Mouse (Mus musculus) liver, postnatal 0 days (tissue): ENCODE measurements around the gene Dnal1. TPM values are rescaled to one million over a fixed set of nuclear protein-coding genes. Genes with fewer than 3 reads are reported as not detected.
A peak's percentile ranks its signal among the peaks of the same experiment; 100 is the strongest.

Source experiments
- ATAC-seq: fragments of 200-750 bp; cut with Nextera tagmentation; 2 replicates; pipeline ENCODE4 v1.8.0; 2017; ENCODE audit warnings: mild to moderate bottlenecking, moderate library complexity
- DNase-seq: peaks from one replicate; pipeline ENCODE4 v3.0.0-alpha.2; 2016
- H3K27ac ChIP-seq: fragments of 300-500 bp; sonication (generic); 2 replicates; pipeline ENCODE4 v1.5.1; 2014; ENCODE audit warnings: antibody characterized with exemption, moderate library complexity, mild to moderate bottlenecking, low read depth
- H3K27me3 ChIP-seq: fragments of 300-500 bp; sonication (generic); 2 replicates; pipeline ENCODE4 v1.6.1; 2014; ENCODE audit warnings: low read length, control low read depth, mixed read lengths; ENCODE audit not compliant: insufficient read depth
- H3K36me3 ChIP-seq: fragments of 300-500 bp; sonication (generic); replicated peaks from 2 replicates; pipeline ENCODE4 v1.6.1; 2014; ENCODE audit warnings: mild to moderate bottlenecking, control low read depth, low read length, moderate library complexity, mixed read lengths; ENCODE audit not compliant: insufficient read depth
- H3K4me1 ChIP-seq: fragments of 300-500 bp; sonication (generic); 2 replicates; pipeline ENCODE4 v1.6.1; 2014; ENCODE audit warnings: antibody characterized with exemption, mild to moderate bottlenecking, control low read depth; ENCODE audit not compliant: insufficient read depth
- H3K4me2 ChIP-seq: fragments of 300-500 bp; sonication (generic); 2 replicates; pipeline ENCODE4 v1.6.1; 2014; ENCODE audit warnings: low read depth, mild to moderate bottlenecking, low read length, moderate library complexity, mixed read lengths
- H3K4me3 ChIP-seq: fragments of 300-500 bp; sonication (generic); 2 replicates; pipeline ENCODE4 v1.5.1; 2014; ENCODE audit warnings: low read depth, low read length
- H3K9ac ChIP-seq: fragments of 300-500 bp; sonication (generic); replicated peaks from 2 replicates; pipeline ENCODE4 v1.6.1; 2014; ENCODE audit warnings: mild to moderate bottlenecking, moderate library complexity
- H3K9me3 ChIP-seq: fragments of 300-500 bp; sonication (generic); 2 replicates; pipeline ENCODE4 v1.6.1; 2016; ENCODE audit warnings: mild to moderate bottlenecking, control low read depth, low read length, mixed read lengths
- CTCF ChIP-seq: sonication (generic); IDR thresholded peaks from 2 replicates; pipeline ENCODE4 v1.5.1; 2016; ENCODE audit warnings: antibody characterized with exemption, low read depth
- EP300 ChIP-seq: IDR thresholded peaks from 2 replicates; pipeline ENCODE4 v1.6.1; 2016; ENCODE audit warnings: antibody characterized with exemption, low read depth, mild to moderate bottlenecking
- WGBS: fragments of 180-500 bp; shearing (Covaris S2); extraction: QIAGEN DNeasy Blood & Tissue Kit; methylation state at CpG from one replicate; pipeline ENCODE4 v1.1.7; 2014; ENCODE audit not compliant: insufficient replicate concordance; 5-methylcytosine and 5-hydroxymethylcytosine counted together
- polyA plus RNA-seq: library from polyadenylated mRNA; unstranded; fragments of >200 nt; fragmentation: Nextera tagmentation; extraction: Ambion mirVana; gene quantifications from 2 replicates; pipeline ENCODE4 v1.2.1, GENCODE M21; 2015

Dnal1 gene
- polyA plus RNA-seq, 1 experiment from 2014 or later = 0.13 TPM

DNA sequence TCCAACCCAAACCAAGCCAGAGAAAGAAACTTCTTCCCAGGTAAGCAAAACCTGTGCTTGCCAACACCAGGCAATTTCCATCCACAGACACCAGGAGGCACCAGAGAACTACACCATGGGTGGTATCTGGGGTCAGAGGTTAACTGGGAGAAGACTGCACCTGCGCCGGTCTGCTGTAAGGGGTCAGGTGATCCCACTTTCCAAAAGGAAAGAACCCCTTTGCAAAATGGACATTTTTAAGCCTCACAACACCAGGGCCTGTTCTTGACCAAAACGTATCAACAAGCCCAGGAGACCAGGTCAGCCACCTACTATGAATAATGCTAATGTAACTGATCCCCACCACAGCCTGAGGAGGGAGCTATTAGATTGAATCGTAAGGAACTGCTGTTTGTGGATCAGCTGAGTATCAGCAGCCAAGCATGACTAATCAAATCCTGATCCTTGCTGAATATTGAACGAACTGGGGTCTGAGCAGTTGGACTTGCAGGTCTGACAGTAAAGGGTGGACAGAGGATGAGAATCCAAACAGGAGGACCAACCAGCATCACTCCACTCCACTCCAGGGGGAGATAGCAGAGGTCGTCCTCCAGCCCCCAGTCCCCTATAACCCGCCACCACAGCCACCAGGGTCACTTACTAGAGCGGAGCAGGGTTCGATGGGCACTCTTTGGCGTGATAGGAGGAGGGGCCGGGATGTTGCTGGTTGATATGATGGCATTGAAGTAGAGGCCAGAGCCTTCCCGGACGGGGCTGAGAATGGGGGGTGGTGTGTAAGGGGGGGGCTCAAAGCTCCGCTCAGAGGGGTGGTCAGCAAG is 47.7 kb downstream of the Dnal1 start:
- Histone ChIP-seq H3K4me3 (no peak overlapping the region), H3K4me1 (peaks cover 15% of the 10 kb centered on the region), H3K9me3 (no peaks in the 10 kb centered on the region), H3K9ac (0 out of 2 replicates have a peak overlapping the region, but pooled peaks have one; percentile 1), H3K4me2 (peak overlapping the region; percentile 1; the same call in 1 of the 2 replicates), H3K36me3 (peaks cover 66% of the 10 kb centered on the region), H3K27ac (0 out of 2 replicates have a peak overlapping the region, but pooled peaks have one; percentile 41), H3K27me3 (no peaks in the 10 kb centered on the region)
- WGBS = 80% methylated on average over 14 of the region's 14 CpGs
- ATAC-seq = peak; percentile 75
- DNase-seq = peak; percentile 74
- TF ChIP-seq CTCF = peak; percentile 86
- no peak; the same call in none of the 2 replicates for TF ChIP-seq EP300

DNA sequence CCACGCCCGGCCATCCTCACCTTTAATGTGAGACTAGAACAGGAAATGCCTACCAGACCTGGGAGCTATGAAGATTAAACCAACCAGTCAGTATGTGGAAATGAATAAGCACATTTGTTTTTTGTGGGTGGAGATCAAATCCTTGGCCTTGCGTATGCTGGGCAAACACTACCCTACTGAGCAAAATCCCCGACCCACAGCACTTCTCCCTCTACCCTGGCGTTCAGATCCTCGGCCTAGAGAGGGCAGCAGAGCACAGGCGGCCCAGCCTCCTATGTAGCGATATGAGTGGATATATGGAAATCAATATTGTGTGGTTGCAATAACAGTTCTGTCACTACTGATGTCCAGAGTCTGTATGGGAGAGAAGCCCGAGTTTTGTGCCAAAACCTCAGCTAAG is 49.0 kb downstream of the Dnal1 start:
- ATAC-seq = peak; percentile 68
- Histone ChIP-seq H3K9me3 (no peaks in the 10 kb centered on the region), H3K4me3 (no peak overlapping the region), H3K4me2 (no peak overlapping the region), H3K27me3 (no peaks in the 10 kb centered on the region), H3K4me1 (peaks cover 15% of the 10 kb centered on the region), H3K36me3 (peaks cover 60% of the 10 kb centered on the region), H3K9ac (no peak overlapping the region), H3K27ac (no peak overlapping the region)
- DNase-seq = peak; percentile 74
- TF ChIP-seq CTCF = peak; percentile 89
- no peak for TF ChIP-seq EP300
- 61% methylated on average over 9 of the region's 9 CpGs for WGBS

DNA sequence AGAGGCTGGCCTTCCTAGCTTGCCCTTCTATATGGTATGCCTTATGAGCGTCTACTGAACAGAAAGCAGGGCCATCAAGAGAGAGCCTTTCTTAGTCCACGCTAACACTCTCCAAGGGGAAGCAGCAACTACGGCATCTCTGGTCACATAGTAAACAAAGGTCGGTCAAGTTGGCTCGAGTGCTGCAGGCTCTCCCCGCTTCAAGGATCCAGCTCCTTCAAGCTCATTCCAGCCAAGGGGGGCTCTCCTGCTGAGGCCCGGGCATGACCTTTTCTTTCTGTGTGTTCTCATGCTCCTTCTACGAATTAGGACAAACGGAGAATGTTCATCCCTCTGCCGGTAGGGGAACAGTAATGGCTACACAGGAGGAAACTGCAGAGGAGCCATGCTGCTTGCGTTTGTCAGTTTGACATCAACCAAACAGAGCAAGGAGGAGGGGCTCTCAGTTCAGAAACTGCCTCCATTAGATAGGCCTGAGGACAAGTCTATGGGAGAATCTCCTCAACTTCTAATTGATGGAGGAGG is 49.5 kb downstream of the Dnal1 start:
- H3K9me3 ChIP-seq = no peaks in the 10 kb centered on the region
- ATAC-seq = no peak
- no peak for DNase-seq
- WGBS = 82% methylated on average over 11 of the region's 11 CpGs
- no peaks in the 10 kb centered on the region for H3K27me3 ChIP-seq
- no peak overlapping the region for H3K4me3 ChIP-seq
- no peak overlapping the region for H3K4me2 ChIP-seq
- H3K9ac ChIP-seq = no peak overlapping the region
- H3K27ac ChIP-seq = peak overlapping the region; percentile 34; the same call in 1 of the 2 replicates
- TF ChIP-seq EP300 (no peak), CTCF (no peak)
- H3K4me1 ChIP-seq = peaks cover 15% of the 10 kb centered on the region
- peaks cover 55% of the 10 kb centered on the region for H3K36me3 ChIP-seq

DNA sequence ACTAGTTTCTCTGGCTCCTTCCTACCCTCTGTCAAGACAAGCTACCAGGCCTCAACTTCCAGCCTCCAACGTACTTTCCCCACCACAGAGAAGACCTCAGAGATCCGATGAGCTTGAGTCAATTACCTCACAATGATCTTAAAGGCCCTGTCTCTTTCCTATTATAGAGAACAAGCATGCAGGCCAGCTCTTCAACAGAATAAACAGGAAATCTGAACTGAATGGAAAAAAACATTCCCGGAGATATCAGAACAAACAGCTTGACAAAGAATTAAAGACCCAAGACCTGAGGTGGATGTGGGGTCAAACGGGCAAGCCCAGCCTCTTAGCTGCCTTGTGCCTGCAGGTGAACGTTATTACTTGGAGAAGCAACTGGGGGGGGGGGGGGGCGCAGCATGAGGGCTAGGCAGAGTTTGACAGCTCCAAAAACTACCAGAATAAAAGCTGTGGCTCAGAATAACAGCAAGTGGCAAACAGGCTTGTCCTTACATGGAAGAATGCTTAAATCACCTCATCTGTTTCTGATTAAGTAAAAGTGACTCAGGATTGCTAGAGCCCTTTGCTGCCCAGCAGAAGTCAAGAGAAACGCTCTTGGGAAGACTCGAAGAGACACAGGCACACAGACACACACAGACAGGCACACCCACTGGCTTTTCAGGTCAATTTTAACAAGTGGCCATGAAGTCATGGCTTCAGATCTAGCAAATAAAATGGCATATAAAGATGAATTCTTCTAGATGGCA is 51.6 kb downstream of the Dnal1 start:
- H3K4me2 ChIP-seq = no peak overlapping the region
- no peaks in the 10 kb centered on the region for H3K9me3 ChIP-seq
- 59% methylated on average over 8 of the region's 8 CpGs for WGBS
- no peak for TF ChIP-seq CTCF
- TF ChIP-seq EP300 = no peak
- ATAC-seq (no peak), DNase-seq (no peak)
- no peak overlapping the region for H3K4me3 ChIP-seq
- H3K4me1 ChIP-seq = peaks cover 15% of the 10 kb centered on the region
- no peaks in the 10 kb centered on the region for H3K27me3 ChIP-seq
- H3K27ac ChIP-seq = peak overlapping the region; percentile 39; the same call in 1 of the 2 replicates
- no peak overlapping the region for H3K9ac ChIP-seq
- H3K36me3 ChIP-seq = peaks cover 42% of the 10 kb centered on the region

DNA sequence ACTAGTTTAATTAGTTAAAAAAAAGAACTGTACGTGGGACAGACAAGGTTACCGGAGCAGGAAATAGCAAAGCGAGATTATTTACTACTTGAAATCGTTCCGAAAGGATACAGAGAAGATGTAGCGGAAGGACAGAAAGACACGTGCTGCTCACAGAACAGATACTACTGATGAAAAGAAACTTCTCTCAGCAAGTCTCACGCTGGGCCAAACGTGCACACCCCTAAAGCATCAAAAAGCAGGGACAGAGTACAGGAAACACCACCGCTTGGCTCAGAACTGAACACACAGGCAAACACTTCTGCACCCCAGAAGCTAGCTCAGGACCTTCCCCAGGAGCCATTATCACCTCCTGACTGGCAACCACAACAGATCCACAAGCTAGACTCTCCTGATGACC is 56.4 kb downstream of the Dnal1 start:
- Histone ChIP-seq H3K27ac (no peak overlapping the region; the same call in 1 of the 2 replicates), H3K4me2 (no peak overlapping the region), H3K9me3 (no peaks in the 10 kb centered on the region), H3K36me3 (peaks cover 52% of the 10 kb centered on the region), H3K27me3 (no peaks in the 10 kb centered on the region), H3K4me1 (peaks cover 34% of the 10 kb centered on the region), H3K4me3 (no peak overlapping the region), H3K9ac (no peak overlapping the region)
- 81% methylated on average over 10 of the region's 10 CpGs for WGBS
- TF ChIP-seq CTCF (no peak), EP300 (no peak)
- DNase-seq (no peak), ATAC-seq (no peak)

DNA sequence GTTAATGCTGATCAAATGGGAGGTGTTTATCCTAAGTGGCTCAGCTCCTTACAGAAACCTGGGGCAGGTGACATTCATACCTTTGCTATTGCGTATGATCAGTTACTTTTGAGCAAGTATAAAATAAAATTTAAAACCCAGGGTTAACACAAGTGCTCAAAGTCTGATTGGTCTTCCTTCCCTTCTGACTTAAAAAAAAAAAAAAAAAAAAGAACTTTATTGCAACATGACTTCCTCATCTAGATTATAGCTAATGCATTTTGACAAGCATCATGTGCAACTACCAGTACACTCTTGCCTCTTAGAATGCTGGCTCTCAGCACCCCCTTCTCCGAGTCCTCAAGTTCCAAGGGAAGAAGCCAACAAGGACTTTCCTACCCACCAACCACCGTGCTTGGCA is 58.0 kb downstream of the Dnal1 start:
- TF ChIP-seq CTCF (no peak), EP300 (no peak)
- Histone ChIP-seq H3K4me3 (no peak overlapping the region), H3K4me1 (peaks cover 49% of the 10 kb centered on the region), H3K27me3 (no peaks in the 10 kb centered on the region), H3K27ac (no peak overlapping the region), H3K9me3 (no peaks in the 10 kb centered on the region), H3K4me2 (no peak overlapping the region), H3K9ac (no peak overlapping the region), H3K36me3 (peaks cover 44% of the 10 kb centered on the region)
- no peak for ATAC-seq
- WGBS = 87% methylated on average over 3 of the region's 3 CpGs
- DNase-seq = no peak
